In genomic region chr2:125683895-125684294, GRCm38 (mm10) we compare ENCODE assay signal across 18 mouse cellular contexts. TPM values are rescaled to one million over a fixed set of nuclear protein-coding genes. Genes with fewer than 3 reads are reported as not detected.
DNase-seq lines count a peak whose midpoint lies in the region; ATAC-seq and TF ChIP-seq lines count a peak whose summit lies in the region.
"Had no signal": no experiment of that assay in that cellular context is flagged by ENCODE, and none has a peak within 500 bp of the region (broad histone marks: within the 10 kb centered on the region; RNA-seq: fewer than 3 reads in every experiment).

No protein-coding gene starts in this region.

- no peaks in the 10 kb centered on the region for H3K27me3 ChIP-seq in intestine, postnatal 0 days (replicated peaks; ENCODE audit: control insufficient read depth, insufficient read depth, low read length)
- H3K27me3 ChIP-seq: forebrain, embryonic 12.5 days; heart, embryonic 15.5 days; kidney, embryonic 15.5 days had no signal

- H3K4me1 ChIP-seq in intestine, postnatal 0 days (replicated peaks; ENCODE audit: control insufficient read depth, insufficient read depth, low read length) = peaks cover 5% of the 10 kb centered on the region; the same call in 1 of the 2 replicates

- no peaks in the 10 kb centered on the region for H3K9me3 ChIP-seq in intestine, postnatal 0 days (ENCODE audit: control insufficient read depth)
- H3K9me3 ChIP-seq: forebrain, embryonic 12.5 days; heart, embryonic 15.5 days; kidney, embryonic 15.5 days had no signal

- H3K4me2 ChIP-seq in intestine, postnatal 0 days (replicated peaks; ENCODE audit: low read depth) = no peak overlapping the region
- H3K4me2 ChIP-seq: forebrain, embryonic 12.5 days; heart, embryonic 15.5 days; kidney, embryonic 15.5 days; lung, embryonic 14.5 days had no signal

- peak; percentile 62 for ATAC-seq in common myeloid progenitor, adult 5-6 weeks (replicated peaks; ENCODE audit: low read depth, poor library complexity, severe bottlenecking)
- ATAC-seq in intestine, postnatal 0 days = peak; percentile 75
- no peak for ATAC-seq in monocyte, adult 5-6 weeks (replicated peaks; ENCODE audit: insufficient number of reproducible peaks, low FRiP score, low TSS enrichment, poor library complexity, severe bottlenecking)

- peak; percentile 37 for DNase-seq in thymus, postnatal 0 days (ENCODE audit: low spot score)
- DNase-seq in thymus, postnatal 10 days (ENCODE audit: low spot score in 2 of 2) = no peak
- no peak for DNase-seq in cerebellum, postnatal 25 days
- no peak for DNase-seq in embryo, embryonic 9.5 days (ENCODE audit: extremely low spot score)
- DNase-seq: adrenal gland, adult 8-10 months; cerebellum, adult 11-12 months; heart, adult 18-20 months; liver; lung, embryonic 14.5 days; right cerebral cortex, postnatal 14 days had no signal

- no peak for TF ChIP-seq CTCF in intestine, postnatal 0 days (IDR thresholded peaks at IDR 0.05; ENCODE audit: low read depth)

- no peak overlapping the region for H3K9ac ChIP-seq in intestine, postnatal 0 days (ENCODE audit: low read depth, low read length)
- H3K9ac ChIP-seq: forebrain, embryonic 12.5 days; heart, embryonic 15.5 days; kidney, embryonic 15.5 days; lung, embryonic 14.5 days had no signal

- no peak overlapping the region for H3K27ac ChIP-seq in intestine, postnatal 0 days (ENCODE audit: low read depth, low read length)
- H3K27ac ChIP-seq: forebrain, embryonic 12.5 days; heart, embryonic 15.5 days; kidney, embryonic 15.5 days; macrophage; stomach, postnatal 0 days had no signal

- no peaks in the 10 kb centered on the region for H3K36me3 ChIP-seq in intestine, postnatal 0 days (ENCODE audit: control insufficient read depth, insufficient read depth)
- H3K36me3 ChIP-seq: forebrain, embryonic 12.5 days; heart, embryonic 15.5 days; kidney, embryonic 15.5 days had no signal

- WGBS in intestine, postnatal 0 days = 63% methylated on average over 7 of the region's 7 CpGs

- no peak overlapping the region for H3K4me3 ChIP-seq in intestine, postnatal 0 days (ENCODE audit: low read depth, low read length)
- H3K4me3 ChIP-seq: forebrain, embryonic 12.5 days; heart, embryonic 15.5 days; kidney, embryonic 15.5 days had no signal

RNA-seq across cellular contexts. Expression of gene Eid1, which starts 11.0 kb away (rescaled TPM):
- polyA plus RNA-seq in thymus, postnatal 0 days (2015; fragmentation: Nextera tagmentation; extraction: Ambion mirVana) = 89.0 and 97.5 TPM in 2 replicates
- total RNA-seq in common myeloid progenitor, adult 5-6 weeks (2017) = 124 and 149 TPM in 2 replicates
- polyA plus RNA-seq in intestine, postnatal 0 days (2015; fragmentation: Nextera tagmentation; extraction: Ambion mirVana) = 64.3 and 67.4 TPM in 2 replicates
- 73.2 to 86.9 TPM (median 83.8 TPM) in 3 replicates for total RNA-seq in monocyte, adult 5-6 weeks (2017)

RNA-seq across cellular contexts. Expression of gene Shc4, which starts 40.1 kb away (rescaled TPM):
- 0.41 and 0.81 TPM in 2 replicates for polyA plus RNA-seq in thymus, postnatal 0 days (2015; fragmentation: Nextera tagmentation; extraction: Ambion mirVana)
- total RNA-seq in common myeloid progenitor, adult 5-6 weeks (2017) = 0.96 TPM in 1 of 2 replicates, not detected in the other
- polyA plus RNA-seq in intestine, postnatal 0 days (2015; fragmentation: Nextera tagmentation; extraction: Ambion mirVana) = 0.61 and 0.65 TPM in 2 replicates
- total RNA-seq in monocyte, adult 5-6 weeks (2017) = 0.58 TPM in 1 of 3 replicates, not detected in the others

RNA-seq across cellular contexts. Expression of gene Cep152, which starts 59.0 kb away (rescaled TPM):
- 7.0 and 7.5 TPM in 2 replicates for polyA plus RNA-seq in thymus, postnatal 0 days (2015; fragmentation: Nextera tagmentation; extraction: Ambion mirVana)
- 18.2 and 18.5 TPM in 2 replicates for total RNA-seq in common myeloid progenitor, adult 5-6 weeks (2017)
- 0.98 and 1.3 TPM in 2 replicates for polyA plus RNA-seq in intestine, postnatal 0 days (2015; fragmentation: Nextera tagmentation; extraction: Ambion mirVana)
- total RNA-seq in monocyte, adult 5-6 weeks (2017) = 13.1 to 17.5 TPM (median 16.3 TPM) in 3 replicates
